Mouse (Mus musculus) left cerebral cortex, adult 8-10 months (tissue): ENCODE measurements around the gene 9130213A22Rik. TPM values are rescaled to one million over a fixed set of nuclear protein-coding genes. Genes with fewer than 3 reads are reported as not detected.

Experiments
- DNase-seq, 2 experiments: peaks; one replicate each; pipeline ENCODE4 v3.0.0; 2022; ENCODE audit warnings: low spot score in 2 of 2
- total RNA-seq, 4 experiments: library from RNA; stranded (reverse); gene quantifications; 2 replicates each; pipeline ENCODE4 v1.2.4; 2022

9130213A22Rik gene
- 1 to 10 TPM; 1.1 to 1.4 (median 1.3) TPM for total RNA-seq

- peak; percentile 79 to 81 for DNase-seq
Measured at GRCm38 (mm10) chr11:69122336-69122951, at the start of gene 9130213A22Rik. Gene 9130213A22Rik (minus strand): TSS chr11:69122589.

- no peak for DNase-seq
Measured at GRCm38 (mm10) chr11:69171626-69172025, 49.2 kb upstream of the 9130213A22Rik start.

GRCm38 (mm10) chr11:69169313-69169712 lies 46.9 kb upstream of the 9130213A22Rik start:
- peak in 1 of 2 experiments; percentile 71 for DNase-seq

- no peak for DNase-seq
Measured at GRCm38 (mm10) chr11:69156800-69157199, 34.4 kb upstream of the 9130213A22Rik start, which contains the start of gene Alox12b. Gene Alox12b (plus strand): TSS chr11:69156989.

GRCm38 (mm10) chr11:69155351-69155750 lies 33.0 kb upstream of the 9130213A22Rik start:
- no peak for DNase-seq

- DNase-seq: no peak
Measured at GRCm38 (mm10) chr11:69153831-69154230, 31.4 kb upstream of the 9130213A22Rik start.

- DNase-seq: no peak
Measured at GRCm38 (mm10) chr11:69151004-69151403, 28.6 kb upstream of the 9130213A22Rik start.

GRCm38 (mm10) chr11:69150444-69150843 lies 28.1 kb upstream of the 9130213A22Rik start:
- peak in 1 of 2 experiments; percentile 42 for DNase-seq

- DNase-seq: no peak
Measured at GRCm38 (mm10) chr11:69149728-69150127, 27.3 kb upstream of the 9130213A22Rik start.

- DNase-seq: no peak
Measured at GRCm38 (mm10) chr11:69148451-69148960, 26.1 kb upstream of the 9130213A22Rik start.

GRCm38 (mm10) chr11:69147546-69147945 lies 25.2 kb upstream of the 9130213A22Rik start:
- DNase-seq: no peak

GRCm38 (mm10) chr11:69135361-69135760 lies 13.0 kb upstream of the 9130213A22Rik start:
- no peak for DNase-seq

GRCm38 (mm10) chr11:69134622-69134968 lies 12.2 kb upstream of the 9130213A22Rik start:
- DNase-seq: no peak

GRCm38 (mm10) chr11:69133923-69134621 lies 11.7 kb upstream of the 9130213A22Rik start:
- DNase-seq: peak; percentile 73 to 89

- no peak for DNase-seq
Measured at GRCm38 (mm10) chr11:69133566-69133922, 11.2 kb upstream of the 9130213A22Rik start.

- no peak for DNase-seq
Measured at GRCm38 (mm10) chr11:69128426-69129122, 6.2 kb upstream of the 9130213A22Rik start.

GRCm38 (mm10) chr11:69126706-69127095 lies 4.3 kb upstream of the 9130213A22Rik start:
- DNase-seq: no peak

- no peak for DNase-seq
Measured at GRCm38 (mm10) chr11:69125919-69126705, 3.7 kb upstream of the 9130213A22Rik start.

GRCm38 (mm10) chr11:69125852-69125918 lies 3.3 kb upstream of the 9130213A22Rik start, which contains the start of gene Aloxe3:
Gene Aloxe3 (plus strand): TSS chr11:69125896.
- DNase-seq: no peak

- peak; percentile 74 to 80 for DNase-seq
Measured at GRCm38 (mm10) chr11:69125041-69125851, 2.9 kb upstream of the 9130213A22Rik start.

- no peak for DNase-seq
Measured at GRCm38 (mm10) chr11:69124498-69124847, 2.1 kb upstream of the 9130213A22Rik start.
